Mouse (Mus musculus) heart, postnatal 25 days (tissue): ENCODE results near the gene Lsm4. TPM values are rescaled to one million over a fixed set of nuclear protein-coding genes. Genes with fewer than 3 reads are reported as not detected.

ENCODE experiments used
- DNase-seq: peaks from one replicate; pipeline ENCODE4 v3.0.0; 2022; ENCODE audit warnings: low spot score
- intact Hi-C: fragments of 180-260 bp; cut with DNase I; formaldehyde crosslinking; loops from one replicate; pipeline ENCODE4 v1.15.1; 2025
- total RNA-seq, 2 experiments: library from RNA; stranded (reverse); gene quantifications; 2 replicates each; pipeline ENCODE4 v1.2.3; 2021

Gene Lsm4
- 10 to 100 TPM; 60.6 to 62.9 TPM for total RNA-seq

DNA sequence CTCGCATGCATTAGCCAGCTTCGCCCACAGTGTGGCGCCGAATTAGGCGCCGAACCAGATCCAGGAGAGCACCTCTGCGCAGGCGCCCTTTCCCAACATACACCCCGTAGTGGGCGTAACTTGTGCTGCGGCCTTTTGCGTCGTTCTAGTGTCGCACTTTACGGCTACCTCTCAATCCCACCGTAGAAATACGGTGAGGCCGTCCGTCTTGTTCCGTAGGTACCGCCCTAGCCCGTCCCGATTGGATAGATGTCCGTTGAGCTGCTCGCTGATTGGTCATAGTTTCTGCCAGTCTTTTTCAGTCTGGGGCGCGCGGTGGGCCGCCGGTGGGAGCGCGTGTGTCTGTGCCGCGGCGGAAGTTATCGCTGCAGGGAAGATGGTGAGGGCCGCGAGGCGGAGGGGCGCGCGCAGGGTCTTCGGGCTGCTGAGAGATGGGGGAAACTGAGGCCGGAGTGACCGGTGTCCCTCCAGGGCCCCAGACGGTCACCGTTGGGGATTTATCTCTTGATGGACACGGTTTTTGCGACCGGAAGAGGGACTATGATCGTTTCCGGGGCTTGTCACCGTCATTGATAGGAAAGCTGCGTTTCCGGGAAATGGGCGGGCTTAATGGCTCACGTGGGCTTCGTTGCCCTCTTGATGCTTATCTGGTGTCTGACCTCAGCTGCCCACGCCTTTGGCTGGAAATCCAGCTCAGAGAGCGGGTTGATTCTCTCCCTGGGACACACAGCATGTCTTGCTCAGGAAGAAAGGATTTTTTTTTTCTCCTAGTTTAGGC is at the start of gene Lsm4:
TSS of gene Lsm4 (plus strand) at position 170 of the 778 bp plus-strand sequence.
- DNase-seq, result peak; percentile 96
- intact Hi-C loops, result loop anchor here (1.0 kb wide), 1 partner anchor 27 kb away; no protein-coding TSS in a partner anchor

- intact Hi-C loops, result no loop called here
- no peak for DNase-seq
Observed at GRCm38 (mm10) chr8:70625104-70625503, 47.9 kb upstream of the Lsm4 start.

- intact Hi-C loops, result no loop called here
Observed at GRCm38 (mm10) chr8:70627041-70627440, 46.0 kb upstream of the Lsm4 start.

GRCm38 (mm10) chr8:70628986-70629490 is 44.0 kb upstream of the Lsm4 start:
- intact Hi-C loops, result loop anchor here (1.0 to 2.0 kb wide), 2 partner anchors 16 to 22 kb away; no protein-coding TSS in a partner anchor
- DNase-seq, result no peak

More at GRCm38 (mm10) chr8:70627041-70627440, 46.0 kb upstream of the Lsm4 start:
- DNase-seq, result no peak

DNA sequence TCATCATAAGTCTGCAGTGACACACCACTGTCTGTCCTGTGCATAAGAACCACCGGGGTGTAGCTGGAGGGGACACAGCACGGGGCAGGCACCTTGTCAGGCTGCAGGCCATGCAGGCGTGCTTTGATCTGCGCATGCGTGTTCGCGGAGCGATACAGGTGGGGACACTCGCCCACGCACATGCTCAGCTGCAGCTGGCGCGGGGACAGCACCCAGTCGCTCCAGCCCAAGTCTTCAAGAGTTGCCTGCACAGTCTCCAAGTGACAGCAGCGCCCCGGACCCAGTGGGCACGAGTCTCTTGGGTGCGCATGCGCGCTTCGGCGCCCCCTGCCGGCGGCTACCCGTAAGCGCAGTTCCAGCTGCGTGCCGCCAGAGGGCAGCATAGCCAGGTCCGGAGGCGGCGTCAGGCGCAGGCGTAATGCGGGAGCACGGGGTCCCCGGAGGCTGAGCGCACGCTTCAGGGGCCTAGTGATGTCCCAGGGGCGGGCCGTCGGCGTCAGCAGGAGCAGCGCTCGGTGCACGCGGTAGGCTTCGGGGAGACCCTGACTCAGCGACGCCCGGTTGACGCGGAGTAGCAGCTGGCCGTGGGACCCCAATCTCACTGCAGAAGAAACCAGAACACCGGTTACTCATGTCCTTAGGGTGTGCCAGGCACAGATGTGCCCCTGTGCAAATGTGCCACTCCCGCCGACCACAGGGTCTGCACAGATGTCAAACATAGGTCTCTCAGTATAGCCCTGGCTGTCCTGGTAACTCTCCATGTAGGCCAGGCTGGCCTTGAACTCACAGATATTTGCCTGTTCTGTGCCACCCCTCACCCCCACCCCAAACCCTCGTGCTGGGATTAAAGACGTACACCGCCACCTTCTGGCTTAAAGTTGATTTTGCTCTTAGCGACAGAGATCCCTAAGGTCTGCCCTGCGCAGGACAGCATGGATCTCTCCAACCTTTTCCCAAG is 43.2 kb upstream of the Lsm4 start:
- intact Hi-C loops, result loop anchor here (1.0 to 2.0 kb wide), 3 partner anchors 17 to 71 kb away; no protein-coding TSS in a partner anchor
- DNase-seq, result peak; percentile 79

DNA sequence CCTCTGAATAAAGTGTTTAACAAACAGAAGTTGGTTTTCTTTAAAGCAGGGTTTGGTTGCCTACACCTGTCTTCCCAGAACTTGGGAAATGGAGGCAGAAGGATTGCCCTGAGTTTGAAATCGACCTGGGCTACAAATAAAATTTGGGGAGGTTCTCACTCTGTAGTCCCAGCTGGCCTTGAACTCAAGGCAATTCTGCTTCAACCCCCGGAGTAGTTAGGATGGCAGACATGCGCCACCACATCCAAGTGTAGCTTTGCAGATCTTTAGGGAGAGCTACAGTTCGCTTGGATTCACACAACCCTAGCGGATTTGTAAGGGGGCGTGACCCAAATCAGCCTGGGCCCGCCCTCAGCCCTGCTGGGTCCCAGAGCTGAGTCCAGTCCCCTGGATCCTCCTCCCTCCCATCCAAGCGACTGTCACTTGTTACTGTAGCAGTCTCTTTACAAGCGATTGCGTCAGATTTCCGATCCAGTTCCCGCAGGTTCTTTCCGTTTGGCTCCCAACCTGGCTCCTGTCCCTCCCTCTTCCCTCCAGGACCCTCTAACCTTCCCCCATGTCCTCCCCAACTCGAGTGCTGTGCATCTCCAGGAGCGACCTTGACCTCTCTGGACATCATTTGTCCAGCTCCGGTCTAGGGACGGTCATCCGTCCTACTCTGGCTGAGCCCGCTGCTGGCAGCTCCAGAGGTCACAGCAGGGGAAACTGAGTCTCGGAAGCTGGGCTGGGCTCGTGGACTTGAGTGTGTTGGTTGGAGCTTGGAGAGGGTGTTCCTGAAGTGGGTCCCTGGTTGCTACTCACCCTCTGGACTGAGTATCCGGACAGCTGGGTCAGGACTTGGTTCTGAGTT is 42.3 kb upstream of the Lsm4 start:
- DNase-seq, result peak; percentile 57
- intact Hi-C loops, result loop anchor here (2.0 kb wide), 1 partner anchor 70 kb away; no protein-coding TSS in a partner anchor

DNA sequence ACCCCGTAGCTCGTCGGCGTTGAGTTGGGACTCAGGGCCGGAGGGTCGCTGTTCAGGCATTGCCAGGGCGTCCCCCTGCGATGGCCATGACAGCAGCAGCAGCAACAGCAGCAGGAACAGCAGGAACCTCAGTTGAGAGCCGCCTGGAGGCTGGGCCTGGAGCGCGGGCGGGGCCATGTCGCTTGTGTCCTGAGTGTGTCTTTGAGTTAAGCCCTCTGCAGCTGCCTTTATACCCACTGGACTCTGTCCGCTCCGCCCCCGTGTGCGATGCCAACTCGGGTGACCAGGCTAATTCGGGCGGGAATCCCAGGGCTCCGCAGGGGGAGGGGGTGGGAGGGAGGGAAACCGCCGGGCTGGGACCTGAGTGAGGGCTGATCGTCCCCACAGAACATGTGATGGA is 41.6 kb upstream of the Lsm4 start:
- intact Hi-C loops, result loop anchor here (2.0 kb wide), 1 partner anchor 69 kb away; no protein-coding TSS in a partner anchor
- DNase-seq, result no peak

GRCm38 (mm10) chr8:70632346-70632892 is 40.6 kb upstream of the Lsm4 start, which contains the start of gene Gdf15:
Gene Gdf15, minus strand, starts transcription at chr8:70632456.
- DNase-seq, result no peak
- intact Hi-C loops, result no loop called here

DNA sequence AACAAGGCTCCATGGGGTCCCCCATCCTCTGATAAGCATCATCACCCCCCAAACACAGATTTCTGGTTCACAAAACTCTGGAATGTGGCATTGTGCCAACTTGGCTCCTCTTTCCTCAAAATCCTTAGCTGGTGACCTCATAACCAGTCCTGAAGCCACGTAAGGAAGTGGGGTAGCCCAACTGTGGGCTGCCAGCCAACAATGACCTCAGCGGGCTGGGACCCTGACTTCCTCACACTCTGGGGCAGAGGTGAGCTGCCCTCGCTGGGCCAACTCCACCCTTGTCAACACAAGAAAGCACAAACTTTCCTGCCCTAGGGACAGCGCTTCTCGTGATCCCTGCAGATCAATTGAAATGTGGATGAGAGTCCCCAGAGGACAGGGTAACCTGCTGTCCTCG is 39.0 kb upstream of the Lsm4 start:
- peak; percentile 74 for DNase-seq
- intact Hi-C loops, result no loop called here

GRCm38 (mm10) chr8:70635527-70635926 is 37.5 kb upstream of the Lsm4 start:
- DNase-seq, result no peak
- intact Hi-C loops, result no loop called here

DNA sequence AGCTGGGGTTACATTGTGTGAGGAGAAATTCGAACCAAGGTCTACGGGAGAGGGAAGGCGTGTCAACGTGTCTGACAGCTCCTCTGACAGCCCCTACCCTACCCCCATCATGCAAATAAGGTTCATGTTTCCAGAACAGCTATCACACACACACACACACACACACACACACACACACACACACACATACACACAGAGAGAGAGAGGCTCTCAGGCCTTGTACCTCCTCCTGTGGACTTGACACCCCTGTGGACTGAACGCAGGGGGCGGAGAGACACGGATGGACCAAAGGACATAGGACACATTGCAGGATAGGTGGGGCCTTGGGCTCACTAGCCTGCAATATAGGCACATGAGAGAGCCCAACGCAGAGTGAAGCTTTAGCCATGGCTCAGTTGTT is 36.2 kb upstream of the Lsm4 start:
- DNase-seq, result no peak
- intact Hi-C loops, result no loop called here

- no peak for DNase-seq
- intact Hi-C loops, result no loop called here
Observed at GRCm38 (mm10) chr8:70638752-70639151, 34.3 kb upstream of the Lsm4 start.

- intact Hi-C loops, result no loop called here
- DNase-seq, result no peak
Observed at GRCm38 (mm10) chr8:70643019-70643418, 30.0 kb upstream of the Lsm4 start.

DNA sequence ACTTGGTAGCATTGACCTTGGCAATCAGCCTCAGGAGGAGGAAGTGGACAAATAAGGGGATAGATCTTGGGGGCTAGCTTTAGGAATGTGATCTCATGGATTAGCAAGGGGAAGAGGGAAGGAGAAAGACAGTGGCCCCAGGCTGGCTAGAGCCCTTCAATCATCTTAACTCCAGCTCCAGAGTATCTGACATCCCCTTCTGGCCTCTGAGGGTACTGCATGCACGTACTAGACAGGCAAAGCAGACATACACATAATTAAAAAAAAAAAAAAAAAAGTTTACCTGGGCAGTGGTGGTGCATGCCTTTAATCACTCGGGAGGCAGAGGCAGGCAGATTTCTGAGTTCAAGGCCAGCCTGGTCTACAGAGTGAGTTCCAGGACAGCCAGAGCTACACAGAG is 29.0 kb upstream of the Lsm4 start:
- DNase-seq, result no peak
- intact Hi-C loops, result no loop called here

GRCm38 (mm10) chr8:70645501-70646224 is 27.4 kb upstream of the Lsm4 start:
- no peak for DNase-seq
- intact Hi-C loops, result no loop called here

GRCm38 (mm10) chr8:70646369-70646768 is 26.7 kb upstream of the Lsm4 start:
- intact Hi-C loops, result no loop called here
- no peak for DNase-seq

GRCm38 (mm10) chr8:70646775-70647174 is 26.3 kb upstream of the Lsm4 start:
- DNase-seq, result no peak
- intact Hi-C loops, result no loop called here
